Mouse (Mus musculus) olfactory bulb, adult 2 months (tissue): ENCODE measurements around the gene Bmp4. TPM values are rescaled to one million over a fixed set of nuclear protein-coding genes. Genes with fewer than 3 reads are reported as not detected.
A peak's percentile ranks its signal among the peaks of the same experiment; 100 is the strongest.

Experiments used
- H3K27ac ChIP-seq: fragments of 200-500 bp; 2 replicates; pipeline ENCODE4 v1.5.1; 2012; ENCODE audit warnings: low read depth, low read length; ENCODE audit not compliant: insufficient read depth
- H3K4me1 ChIP-seq: fragments of 200-500 bp; 2 replicates; pipeline ENCODE4 v1.6.1; 2012; ENCODE audit warnings: low read length; ENCODE audit not compliant: control insufficient read depth, insufficient read depth
- H3K4me3 ChIP-seq: fragments of 200-500 bp; 2 replicates; pipeline ENCODE4 v1.5.1; 2012; ENCODE audit warnings: mild to moderate bottlenecking, low read depth, low read length, moderate library complexity; ENCODE audit not compliant: insufficient read depth
- CTCF ChIP-seq: fragments of 200-500 bp; IDR thresholded peaks from 2 replicates; pipeline ENCODE4 v1.5.1; 2012; ENCODE audit warnings: low read depth, mild to moderate bottlenecking, low read length, moderate library complexity; ENCODE audit not compliant: insufficient read depth
- POLR2A ChIP-seq: fragments of 200-500 bp; IDR thresholded peaks from 2 replicates; pipeline ENCODE4 v1.6.1; 2012; ENCODE audit warnings: mild to moderate bottlenecking, low read depth, low read length, moderate library complexity; ENCODE audit not compliant: insufficient read depth
- WGBS: fragments of 180-500 bp; shearing (Covaris S2); methylation state at CpG from one replicate; pipeline ENCODE4 v1.1.7; 2018; 5-methylcytosine and 5-hydroxymethylcytosine counted together
- polyA plus RNA-seq: library from polyadenylated mRNA; stranded (reverse); fragments of >200 nt; gene quantifications from 2 replicates; pipeline ENCODE4 v1.2.4, GENCODE M21; 2012; ENCODE audit warnings: low replicate concordance; ENCODE audit not compliant: missing spikeins, insufficient read depth, insufficient read length

Bmp4 gene
- polyA plus RNA-seq, 1 experiment, result not detected

DNA sequence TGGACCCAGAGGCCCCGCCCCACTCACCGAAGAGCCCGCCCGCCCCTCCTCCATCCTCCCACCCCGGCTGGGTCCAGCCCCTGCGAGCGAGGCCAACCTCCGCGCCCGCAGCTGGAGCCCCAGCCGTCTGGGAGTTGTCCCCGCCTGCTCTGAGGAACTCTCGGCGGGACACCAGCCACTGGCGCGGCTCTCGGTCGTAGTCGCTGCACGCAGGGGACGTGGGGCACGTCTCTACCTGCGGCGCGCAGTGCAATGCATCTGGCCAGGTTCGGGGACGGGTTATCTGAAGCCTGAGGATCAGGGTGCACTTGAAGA, 3.2 kb downstream of the Bmp4 start:
- Histone ChIP-seq H3K4me3 (peak overlapping the region; percentile 48), H3K4me1 (peaks cover 28% of the 10 kb centered on the region), H3K27ac (no peak overlapping the region)
- no peak for TF ChIP-seq POLR2A
- TF ChIP-seq CTCF, result no peak
- WGBS, result 0% methylated on average over 27 of the region's 27 CpGs

- H3K4me3 ChIP-seq, result peak overlapping the region; percentile 24; the same call in 1 of the 2 replicates
- peaks cover 28% of the 10 kb centered on the region for H3K4me1 ChIP-seq
- no peak for TF ChIP-seq CTCF
- TF ChIP-seq POLR2A, result no peak
- WGBS, result under 1% methylated on average over 28 of the region's 28 CpGs
- no peak overlapping the region for H3K27ac ChIP-seq
Measured at GRCm38 (mm10) chr14:46386478-46387356, 3.8 kb downstream of the Bmp4 start.

GRCm38 (mm10) chr14:46385701-46386477, 4.6 kb downstream of the Bmp4 start:
- Histone ChIP-seq H3K27ac (no peak overlapping the region), H3K4me3 (peak overlapping the region; percentile 31), H3K4me1 (peaks cover 28% of the 10 kb centered on the region)
- no peak for TF ChIP-seq CTCF
- TF ChIP-seq POLR2A, result no peak
- WGBS, result 3% methylated on average over 39 of the region's 39 CpGs

DNA sequence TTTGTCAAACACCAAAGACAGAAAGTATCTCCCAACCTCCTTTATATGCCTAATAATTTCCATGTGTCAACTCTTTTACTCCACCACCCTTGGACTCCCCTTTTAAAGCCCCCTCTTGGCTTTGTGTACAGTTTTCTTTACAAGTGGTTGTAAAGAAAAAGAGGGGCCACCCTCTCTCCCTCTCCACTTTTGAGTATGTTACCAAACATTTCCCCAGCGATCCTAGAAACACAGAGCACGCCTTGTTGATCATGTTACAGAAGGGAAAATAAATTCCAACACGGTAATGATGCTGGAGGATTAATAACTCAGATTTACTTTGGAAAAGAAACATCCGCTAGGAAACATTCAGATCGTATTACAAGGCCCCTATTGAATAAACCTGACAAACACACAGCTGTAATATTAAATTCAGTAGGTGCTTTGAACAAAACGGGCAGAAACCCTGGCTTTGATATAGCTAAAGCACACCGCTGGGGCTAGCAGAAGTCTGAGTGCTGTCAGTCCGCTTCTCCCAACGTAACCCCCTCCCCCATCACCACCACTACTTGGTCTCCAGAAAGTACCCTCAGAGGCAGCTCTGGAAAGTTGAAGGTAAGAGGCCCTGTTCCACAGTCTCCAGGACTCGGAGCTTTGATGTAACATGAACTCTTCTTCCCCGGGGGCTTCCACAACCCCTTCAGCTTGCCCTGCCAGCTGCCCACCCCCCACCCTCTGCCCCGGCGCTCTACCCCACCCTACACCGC, 5.3 kb downstream of the Bmp4 start:
- H3K4me3 ChIP-seq, result 0 out of 2 replicates have a peak overlapping the region, but pooled peaks have one; percentile 31
- TF ChIP-seq CTCF (no peak), POLR2A (no peak)
- WGBS, result 37% methylated on average over 14 of the region's 14 CpGs
- H3K27ac ChIP-seq, result no peak overlapping the region
- peaks cover 22% of the 10 kb centered on the region for H3K4me1 ChIP-seq

DNA sequence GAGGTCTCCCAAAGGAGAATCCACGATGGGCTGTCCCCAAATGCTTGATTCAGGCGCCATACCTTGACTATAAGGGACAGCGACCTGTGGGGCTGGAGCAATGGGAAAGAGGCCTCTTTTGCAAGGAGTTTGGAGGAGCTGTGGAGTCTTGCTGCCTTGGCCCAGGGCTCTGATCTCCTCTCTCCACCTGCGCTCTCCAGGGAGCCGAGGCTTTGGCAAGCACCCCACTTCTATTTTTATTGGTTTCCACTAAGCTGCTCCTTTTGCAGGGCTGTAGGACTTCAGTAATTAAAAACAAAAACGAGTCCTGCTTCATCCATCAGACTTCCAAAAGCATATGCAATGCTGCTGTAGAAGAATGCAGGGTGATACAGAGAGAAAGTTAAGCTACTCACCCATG, 9.0 kb downstream of the Bmp4 start:
- WGBS, result 63% methylated on average over 6 of the region's 6 CpGs

GRCm38 (mm10) chr14:46380286-46380721, 10.2 kb downstream of the Bmp4 start:
- 27% methylated on average over 31 of the region's 31 CpGs for WGBS
- H3K4me3 ChIP-seq, result no peak overlapping the region

More for the DNA sequence above, 9.0 kb downstream of the Bmp4 start:
- Histone ChIP-seq H3K27ac (no peak overlapping the region), H3K4me3 (no peak overlapping the region), H3K4me1 (peaks cover 4% of the 10 kb centered on the region)
- TF ChIP-seq CTCF (no peak), POLR2A (no peak)

DNA sequence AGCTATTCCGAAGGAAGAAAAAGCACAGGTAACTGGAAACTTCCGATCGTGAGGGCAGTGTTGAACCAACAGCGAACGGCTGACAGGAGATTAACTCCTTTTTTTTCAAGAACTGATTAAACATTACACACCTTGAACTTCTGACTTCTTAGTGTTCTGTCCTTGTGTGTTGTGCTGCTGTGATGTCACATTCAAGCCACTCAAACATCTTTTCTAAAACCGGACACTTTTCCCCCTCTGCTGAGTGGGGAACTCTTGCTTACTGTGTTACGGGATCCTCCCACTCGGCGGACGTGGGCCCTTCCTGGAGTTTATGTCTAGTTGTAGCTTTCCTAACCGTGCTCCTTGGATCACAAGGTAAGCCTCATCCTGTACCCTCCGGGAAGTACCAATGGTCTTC, 11.2 kb downstream of the Bmp4 start, which contains the start of gene Gm15217:
Gene Gm15217, plus strand, starts transcription at position 130 of the 400 bp plus-strand sequence.
- WGBS, result 90% methylated on average over 12 of the region's 12 CpGs
- TF ChIP-seq POLR2A, result no peak
- TF ChIP-seq CTCF, result no peak
- Histone ChIP-seq H3K4me3 (no peak within 1 kb of the TSS), H3K4me1 (no peaks in the 10 kb centered on the region; the same call in 1 of the 2 replicates), H3K27ac (no peak within 1 kb of the TSS)

More at GRCm38 (mm10) chr14:46380286-46380721, 10.2 kb downstream of the Bmp4 start:
- TF ChIP-seq CTCF (no peak), POLR2A (no peak)
- no peaks in the 10 kb centered on the region; the same call in 1 of the 2 replicates for H3K4me1 ChIP-seq
- no peak overlapping the region for H3K27ac ChIP-seq

DNA sequence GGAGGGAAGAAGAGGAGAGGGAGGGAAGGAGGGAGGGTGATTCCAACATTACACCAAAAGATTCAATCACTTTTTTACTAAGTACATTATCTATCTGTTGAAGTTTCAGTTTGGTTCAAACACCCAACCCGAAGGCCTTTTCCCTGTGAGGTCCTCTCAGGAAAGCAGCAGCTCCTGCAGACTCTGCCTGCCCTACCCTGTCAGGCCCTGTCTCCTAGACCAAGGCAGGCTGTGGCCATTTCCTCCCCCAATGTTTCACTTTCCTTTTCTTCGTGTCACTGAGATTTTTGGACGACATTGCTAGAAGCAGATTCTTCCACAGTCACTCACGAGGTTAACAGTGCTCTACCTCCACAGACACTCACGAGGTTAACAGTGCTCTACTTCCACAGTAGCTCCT, 14.7 kb downstream of the Bmp4 start:
- H3K4me1 ChIP-seq, result no peaks in the 10 kb centered on the region; the same call in 1 of the 2 replicates
- H3K27ac ChIP-seq, result no peak overlapping the region

More for the DNA sequence above, 14.7 kb downstream of the Bmp4 start:
- no peak for TF ChIP-seq CTCF
- TF ChIP-seq POLR2A, result no peak
- no peak overlapping the region for H3K4me3 ChIP-seq
- WGBS, result 88% methylated on average over 5 of the region's 5 CpGs
